Mouse (Mus musculus): ENCODE measurements around the gene Klf16. TPM values are rescaled to one million over a fixed set of nuclear protein-coding genes. Genes with fewer than 3 reads are reported as not detected.

The Klf16 gene
- polyA plus RNA-seq (2017; shearing (Covaris generic)) = 1.1 TPM

DNA sequence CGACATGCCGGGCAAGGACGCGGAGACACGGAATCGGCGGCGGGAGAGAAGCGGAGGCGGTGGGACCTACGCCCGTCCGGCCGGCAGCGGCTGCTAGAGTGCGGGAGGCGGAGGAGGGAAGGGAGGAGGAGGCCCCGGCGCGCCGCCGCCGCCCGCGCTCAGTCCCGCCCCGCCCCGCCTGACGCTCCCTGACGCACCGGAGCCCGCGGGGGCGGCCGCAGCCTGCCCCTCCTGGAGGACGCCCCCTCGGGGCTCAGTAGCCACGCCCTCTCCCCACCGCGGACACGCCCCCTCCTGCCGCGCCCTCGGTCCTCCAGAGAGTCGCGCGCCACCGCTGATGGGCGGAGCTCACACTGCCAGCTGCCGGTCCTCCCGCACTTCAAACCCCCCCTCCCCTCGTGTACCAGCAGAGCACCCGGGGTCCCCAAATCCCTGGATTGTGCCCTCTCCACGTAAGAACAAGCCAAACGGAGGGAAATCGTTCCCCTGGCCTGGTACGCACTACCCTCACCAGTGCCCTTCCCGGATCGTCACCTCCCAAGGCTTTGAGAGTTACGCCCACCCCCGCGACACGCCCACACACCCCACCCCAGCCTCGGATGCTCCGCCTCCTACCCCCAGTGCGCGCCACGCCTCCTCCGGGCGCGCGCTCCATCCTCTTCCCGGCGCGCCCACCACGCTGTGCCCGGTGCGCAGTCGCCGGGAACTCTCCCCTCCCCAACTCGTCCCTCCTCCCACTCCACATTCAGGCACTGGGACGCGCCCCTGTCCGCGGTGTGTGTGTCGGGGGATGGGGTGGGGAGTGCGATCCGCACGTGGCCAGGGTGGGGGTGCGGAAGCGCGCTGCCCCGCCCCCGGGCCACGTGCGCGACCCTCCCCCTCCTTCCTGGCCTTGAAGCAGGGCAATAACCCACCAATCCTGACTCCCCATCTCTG lies at the start of gene Klf16:
TSS of gene Klf16 (minus strand) at position 127 of the 936 bp plus-strand sequence.

DNA sequence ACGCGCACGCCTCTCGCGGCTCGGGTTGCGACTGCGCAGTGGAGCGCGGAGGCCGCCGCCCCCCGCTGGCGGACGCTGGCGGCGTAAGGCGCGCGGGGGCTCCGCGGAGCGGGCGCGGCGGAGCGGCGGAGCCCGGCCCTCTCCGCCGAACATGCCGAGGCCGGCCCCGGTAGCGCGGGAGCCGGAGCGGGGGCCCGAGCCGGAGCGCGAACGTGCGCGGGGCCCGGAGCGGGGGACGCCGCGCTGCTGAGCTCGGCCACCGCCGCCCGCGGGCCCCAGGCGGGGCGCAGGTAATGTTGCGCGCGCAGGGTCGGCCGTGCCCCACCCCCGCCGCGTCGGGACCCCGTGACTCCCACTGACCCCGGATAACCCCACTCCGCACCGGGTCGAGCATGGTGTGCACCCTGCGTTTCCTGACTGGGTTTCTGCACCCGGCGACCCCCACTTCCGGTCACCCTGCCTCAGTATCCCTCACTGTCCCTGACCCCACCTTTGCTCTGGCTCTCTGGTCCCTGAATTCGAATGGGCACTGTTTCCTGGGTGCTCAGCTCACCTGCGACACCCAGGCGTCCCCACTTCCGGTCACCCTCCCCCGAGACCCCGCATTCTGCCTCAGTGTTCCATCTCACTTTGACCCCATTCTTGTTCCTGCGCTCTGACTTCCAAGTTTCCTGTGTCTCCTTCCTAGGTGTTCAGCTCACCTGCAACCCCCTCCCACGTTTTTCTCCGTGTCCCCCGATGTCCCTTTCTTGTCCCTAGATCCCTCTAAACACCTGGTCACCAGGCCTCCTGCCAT lies 45.7 kb upstream of the Klf16 start, which contains the start of gene Csnk1g2:
TSS of gene Csnk1g2 (plus strand) at position 178 of the 796 bp plus-strand sequence.

DNA sequence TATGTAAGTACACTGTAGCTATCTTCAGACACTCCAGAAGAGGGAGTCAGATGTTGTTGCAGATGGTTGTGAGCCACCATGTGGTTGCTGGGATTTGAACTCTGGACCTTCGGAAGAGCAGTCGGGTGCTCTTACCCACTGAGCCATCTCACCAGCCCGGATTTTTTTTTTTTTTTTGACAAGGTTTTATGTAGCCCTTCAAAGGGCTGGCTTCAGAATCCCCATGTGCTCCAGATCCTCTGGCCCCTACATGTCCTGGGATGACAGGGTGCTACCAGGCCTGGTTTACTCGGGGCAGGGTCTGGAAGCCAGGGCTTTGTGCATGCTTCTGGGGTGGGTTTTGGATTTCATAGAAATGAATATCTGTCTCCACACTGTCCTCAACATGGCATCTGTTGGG lies 28.6 kb upstream of the Klf16 start, which contains the start of gene Gm49322:
TSS of gene Gm49322 (plus strand) at position 301 of the 400 bp plus-strand sequence.

DNA sequence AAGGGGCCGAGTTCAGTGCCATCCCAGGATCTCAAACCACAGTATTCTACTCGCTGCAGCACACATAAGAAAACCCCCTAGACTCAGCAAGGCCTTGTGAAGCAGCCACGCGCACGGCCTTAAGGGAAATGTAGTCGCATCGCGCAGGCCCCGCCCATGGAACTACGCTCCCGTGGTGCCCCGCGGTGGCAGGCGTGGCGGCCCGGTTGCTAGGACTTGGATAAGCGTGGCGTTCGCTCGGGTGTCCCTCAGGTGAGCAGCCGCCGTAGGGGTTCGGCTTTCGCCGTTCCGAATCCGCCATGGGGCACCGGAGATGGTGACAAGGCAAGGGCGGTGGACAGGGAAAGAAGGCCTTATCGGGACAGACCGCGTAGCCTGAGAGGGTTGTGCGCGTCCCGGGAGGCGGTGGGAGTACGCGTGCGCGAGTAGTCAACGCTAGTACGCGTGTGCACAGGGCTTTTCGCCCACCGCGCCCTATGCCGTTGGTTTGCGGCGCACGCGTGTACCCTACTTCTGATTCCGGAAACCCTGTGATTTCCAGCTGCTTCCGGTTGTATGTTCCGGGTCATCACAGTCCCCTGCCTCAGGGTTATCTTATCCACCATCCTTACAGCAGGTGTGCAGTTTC lies 25.7 kb upstream of the Klf16 start, which contains the start of the genes Scamp4 and Adat3:
TSS of gene Scamp4 (plus strand) at position 175 of the 628 bp plus-strand sequence.
TSS of gene Adat3 (plus strand) at position 183 of the 628 bp plus-strand sequence.

GRCm38 (mm10) chr10:80589879-80590854 lies 13.0 kb upstream of the Klf16 start, which contains the start of gene Abhd17a:
Gene Abhd17a, minus strand, starts transcription at chr10:80590341.

GRCm38 (mm10) chr10:80561116-80561944 lies 15.8 kb downstream of the Klf16 start, which contains the start of gene Rexo1:
Gene Rexo1, minus strand, starts transcription at chr10:80561560.

DNA sequence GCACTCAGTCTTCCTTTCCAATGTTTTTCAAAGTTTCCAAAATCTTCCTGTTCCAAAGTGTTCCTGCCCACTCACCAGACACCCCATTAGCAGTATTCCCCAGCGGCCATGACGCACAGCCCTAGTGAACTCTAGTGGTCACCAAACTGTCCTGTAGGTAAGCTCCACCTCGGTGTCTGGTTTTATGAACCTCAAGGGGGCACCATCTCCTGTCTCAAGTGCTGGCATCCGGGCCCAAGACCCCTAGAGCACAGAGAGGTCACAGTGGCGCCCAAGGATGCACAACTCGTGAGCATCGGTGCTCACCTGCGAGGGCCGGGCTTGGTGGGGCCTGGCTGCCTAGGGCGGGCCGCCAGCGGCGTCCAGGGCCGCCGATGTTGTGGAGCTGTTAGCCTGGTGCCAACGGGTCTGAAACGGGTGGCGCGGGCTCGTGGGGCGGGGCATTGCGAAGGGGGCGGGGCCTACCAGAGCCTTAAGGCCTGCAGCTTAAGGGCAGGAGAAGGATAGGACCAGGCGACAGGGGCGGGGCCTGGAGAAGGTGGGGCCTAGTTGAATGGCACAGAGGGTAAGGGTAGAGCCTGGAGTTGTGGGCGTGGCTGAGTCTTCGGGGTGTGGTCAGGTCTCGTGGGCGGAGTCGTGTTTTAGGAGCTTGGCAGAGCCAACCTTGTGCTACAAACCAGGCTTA lies 38.3 kb downstream of the Klf16 start, which contains the start of gene Atp8b3:
TSS of gene Atp8b3 (minus strand) at position 415 of the 685 bp plus-strand sequence.

Other genes starting within 250 kb of the Klf16 start
- gene Pcsk4, start 247.8 kb downstream of the Klf16 start, polyA plus RNA-seq (2017; shearing (Covaris generic)) = 15.5 TPM
- gene Reep6, start 247.4 kb downstream of the Klf16 start, polyA plus RNA-seq (2017; shearing (Covaris generic)) = 0.31 TPM
- gene Adamtsl5, start 228.9 kb downstream of the Klf16 start, polyA plus RNA-seq (2017; shearing (Covaris generic)) = not detected
- gene Plk5, start 220.9 kb downstream of the Klf16 start, polyA plus RNA-seq (2017; shearing (Covaris generic)) = not detected
- gene Mex3d, start 189.7 kb downstream of the Klf16 start, polyA plus RNA-seq (2017; shearing (Covaris generic)) = 0.16 TPM
- gene Mbd3, start 177.8 kb downstream of the Klf16 start, polyA plus RNA-seq (2017; shearing (Covaris generic)) = 36.7 TPM
- gene Uqcr11, start 170.5 kb downstream of the Klf16 start, polyA plus RNA-seq (2017; shearing (Covaris generic)) = 302 TPM
- gene Tcf3, start 143.7 kb downstream of the Klf16 start, polyA plus RNA-seq (2017; shearing (Covaris generic)) = 23.0 TPM
- not detected for gene Onecut3, start 82.5 kb downstream of the Klf16 start, polyA plus RNA-seq (2017; shearing (Covaris generic))
- gene Atp8b3, start 38.2 kb downstream of the Klf16 start, polyA plus RNA-seq (2017; shearing (Covaris generic)) = 0.07 TPM
- 47.1 TPM for gene Rexo1, start 15.8 kb downstream of the Klf16 start, polyA plus RNA-seq (2017; shearing (Covaris generic))
- 28.7 TPM for gene Abhd17a, start 13.0 kb upstream of the Klf16 start, polyA plus RNA-seq (2017; shearing (Covaris generic))
- gene Scamp4, start 25.6 kb upstream of the Klf16 start, polyA plus RNA-seq (2017; shearing (Covaris generic)) = 115 TPM
- gene Adat3, start 25.6 kb upstream of the Klf16 start, polyA plus RNA-seq (2017; shearing (Covaris generic)) = 4.6 TPM
- 12.7 TPM for gene Gm49322, start 28.7 kb upstream of the Klf16 start, polyA plus RNA-seq (2017; shearing (Covaris generic))
- gene Csnk1g2, start 45.5 kb upstream of the Klf16 start, polyA plus RNA-seq (2017; shearing (Covaris generic)) = 8.2 TPM
- gene Btbd2, start 79.8 kb upstream of the Klf16 start, polyA plus RNA-seq (2017; shearing (Covaris generic)) = 2.7 TPM
- gene Mknk2, start 100.8 kb upstream of the Klf16 start, polyA plus RNA-seq (2017; shearing (Covaris generic)) = 19.0 TPM
- gene Mob3a, start 124.7 kb upstream of the Klf16 start, polyA plus RNA-seq (2017; shearing (Covaris generic)) = 412 TPM
- 148 TPM for gene Izumo4, start 124.9 kb upstream of the Klf16 start, polyA plus RNA-seq (2017; shearing (Covaris generic))
- gene Ap3d1, start 164.9 kb upstream of the Klf16 start, polyA plus RNA-seq (2017; shearing (Covaris generic)) = 42.7 TPM
- 8.4 TPM for gene Dot1l, start 177.9 kb upstream of the Klf16 start, polyA plus RNA-seq (2017; shearing (Covaris generic))
- 75.0 TPM for gene Sf3a2, start 220.9 kb upstream of the Klf16 start, polyA plus RNA-seq (2017; shearing (Covaris generic))
- gene Plekhj1, start 221.3 kb upstream of the Klf16 start, polyA plus RNA-seq (2017; shearing (Covaris generic)) = 206 TPM
- not detected for gene Amh, start 227.9 kb upstream of the Klf16 start, polyA plus RNA-seq (2017; shearing (Covaris generic))
- gene Jsrp1, start 236.2 kb upstream of the Klf16 start, polyA plus RNA-seq (2017; shearing (Covaris generic)) = not detected
- gene Oaz1, start 249.3 kb upstream of the Klf16 start, polyA plus RNA-seq (2017; shearing (Covaris generic)) = 2,065 TPM

Data from activated CD4-positive, CD25-positive, alpha-beta regulatory T cell, adult 9 weeks (primary cell).